Mouse (Mus musculus) layer of hippocampus, postnatal 25 days (tissue): ENCODE results near the gene Prrc2c. TPM values are rescaled to one million over a fixed set of nuclear protein-coding genes. Genes with fewer than 3 reads are reported as not detected.
"Not testable (repeated sequence)": the region's sequence is repeated elsewhere in the genome, so short reads cannot be mapped to it uniquely, and the experiment has no call there.

Source experiments
- DNase-seq, 2 experiments: peaks; one replicate each; pipeline ENCODE4 v3.0.0; 2022; ENCODE audit warnings: mixed read lengths in 2 of 2, low spot score in 1 of 2; ENCODE audit errors: extremely low spot score in 1 of 2
- total RNA-seq, 2 experiments: library from RNA; stranded (reverse); gene quantifications; 2 replicates each; pipeline ENCODE4 v1.2.3; 2021

The Prrc2c gene
- total RNA-seq, 2 experiments from 2014 or later, result 159 to 199 TPM

- no peak for DNase-seq
Measured at GRCm38 (mm10) chr1:162697866-162698265, 42.5 kb downstream of the Prrc2c start.

- no peak for DNase-seq
Measured at GRCm38 (mm10) chr1:162693721-162694120, 46.6 kb downstream of the Prrc2c start.

GRCm38 (mm10) chr1:162665486-162666174, 74.7 kb downstream of the Prrc2c start:
- DNase-seq, result no peak

GRCm38 (mm10) chr1:162664826-162665475, 75.4 kb downstream of the Prrc2c start:
- peak; percentile 40 to 67 for DNase-seq

- DNase-seq, result no peak
Measured at GRCm38 (mm10) chr1:162660276-162660860, 80.0 kb downstream of the Prrc2c start.

DNA sequence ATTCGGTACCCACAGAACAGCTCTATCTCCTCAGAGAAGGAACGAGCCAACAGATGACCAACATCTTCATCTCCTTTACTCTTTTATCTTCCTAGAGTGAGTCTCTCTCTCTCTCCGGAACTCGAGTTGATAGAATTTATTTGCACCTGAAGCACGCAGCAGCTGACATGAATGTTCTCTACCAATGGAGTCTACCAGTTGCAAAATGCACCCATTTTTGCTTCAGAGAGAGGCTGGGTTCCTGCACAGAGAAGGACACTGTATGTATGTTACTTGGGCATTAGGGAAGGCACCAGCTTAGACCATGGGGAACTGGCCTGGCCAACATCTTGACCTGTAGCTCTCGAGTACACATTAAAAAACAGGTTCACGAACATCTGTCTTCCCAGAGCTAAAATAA, 82.2 kb downstream of the Prrc2c start, which contains the start of gene Myocos:
Gene Myocos (minus strand): TSS at position 101 of the 400 bp plus-strand sequence.
- DNase-seq, result no peak

DNA sequence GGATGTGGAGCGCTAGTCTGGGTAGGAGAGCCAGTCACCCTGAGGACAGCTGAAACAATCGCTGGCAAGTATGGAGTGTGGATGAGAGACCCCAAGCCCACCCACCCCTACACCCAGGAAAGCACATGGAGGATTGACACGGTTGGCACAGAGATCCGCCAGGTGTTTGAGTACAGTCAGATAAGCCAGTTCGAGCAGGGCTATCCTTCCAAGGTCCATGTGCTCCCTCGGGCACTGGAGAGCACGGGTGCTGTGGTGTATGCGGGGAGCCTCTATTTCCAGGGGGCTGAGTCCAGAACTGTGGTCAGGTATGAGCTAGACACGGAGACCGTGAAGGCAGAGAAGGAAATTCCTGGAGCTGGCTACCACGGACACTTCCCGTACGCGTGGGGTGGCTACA, 91.9 kb downstream of the Prrc2c start:
- no peak for DNase-seq

GRCm38 (mm10) chr1:162646083-162646686, 94.2 kb downstream of the Prrc2c start:
- no peak for DNase-seq

DNA sequence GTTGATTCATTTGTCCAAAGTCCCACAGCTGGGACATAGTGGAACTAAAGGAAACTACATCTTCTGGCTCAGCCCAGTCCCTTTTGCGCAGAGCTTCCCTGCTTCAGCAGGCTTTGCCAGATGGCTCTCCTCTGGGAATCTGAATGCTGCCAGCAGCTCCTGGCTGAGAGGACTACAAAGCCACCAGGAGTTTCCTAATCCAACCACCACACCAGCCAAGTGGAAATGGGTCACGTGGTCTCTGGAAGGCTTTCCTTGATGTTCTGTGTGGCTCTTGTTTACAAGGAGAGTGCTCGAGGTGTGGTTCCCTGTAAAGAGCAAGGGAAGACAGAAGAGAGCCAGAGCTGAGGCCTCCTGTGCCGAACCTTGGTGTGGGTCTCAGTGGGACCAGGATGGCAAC, 96.6 kb downstream of the Prrc2c start:
- peak; percentile 33 for DNase-seq

GRCm38 (mm10) chr1:162642591-162642990, 97.8 kb downstream of the Prrc2c start:
- no peak for DNase-seq

GRCm38 (mm10) chr1:162639861-162640260, 100.5 kb downstream of the Prrc2c start:
- no peak for DNase-seq

GRCm38 (mm10) chr1:162639051-162639750, 101.2 kb downstream of the Prrc2c start, which contains the start of gene Myoc:
Gene Myoc, plus strand, starts transcription at chr1:162639155.
- DNase-seq, result no peak

GRCm38 (mm10) chr1:162638535-162638934, 101.8 kb downstream of the Prrc2c start:
- no peak for DNase-seq

DNA sequence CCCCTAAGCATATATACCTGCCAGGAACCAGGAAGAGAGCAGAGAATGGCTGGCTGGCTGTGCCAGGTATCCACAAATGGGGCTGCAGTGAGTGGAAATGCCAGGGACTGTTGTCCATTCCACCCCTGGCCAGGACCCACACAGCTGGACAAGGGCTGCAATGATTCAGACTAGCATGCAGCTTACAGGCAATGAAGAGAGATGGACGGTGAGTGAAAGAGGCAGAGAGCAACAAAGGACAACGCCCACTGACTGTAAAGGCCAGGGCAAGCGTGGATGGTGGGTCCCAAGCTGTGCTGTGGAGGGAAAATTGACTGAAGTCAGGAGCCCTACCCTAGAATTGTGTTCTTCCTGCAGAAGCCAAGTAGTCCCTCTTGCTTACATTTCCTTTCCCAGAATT, 103.8 kb downstream of the Prrc2c start:
- no peak for DNase-seq

DNA sequence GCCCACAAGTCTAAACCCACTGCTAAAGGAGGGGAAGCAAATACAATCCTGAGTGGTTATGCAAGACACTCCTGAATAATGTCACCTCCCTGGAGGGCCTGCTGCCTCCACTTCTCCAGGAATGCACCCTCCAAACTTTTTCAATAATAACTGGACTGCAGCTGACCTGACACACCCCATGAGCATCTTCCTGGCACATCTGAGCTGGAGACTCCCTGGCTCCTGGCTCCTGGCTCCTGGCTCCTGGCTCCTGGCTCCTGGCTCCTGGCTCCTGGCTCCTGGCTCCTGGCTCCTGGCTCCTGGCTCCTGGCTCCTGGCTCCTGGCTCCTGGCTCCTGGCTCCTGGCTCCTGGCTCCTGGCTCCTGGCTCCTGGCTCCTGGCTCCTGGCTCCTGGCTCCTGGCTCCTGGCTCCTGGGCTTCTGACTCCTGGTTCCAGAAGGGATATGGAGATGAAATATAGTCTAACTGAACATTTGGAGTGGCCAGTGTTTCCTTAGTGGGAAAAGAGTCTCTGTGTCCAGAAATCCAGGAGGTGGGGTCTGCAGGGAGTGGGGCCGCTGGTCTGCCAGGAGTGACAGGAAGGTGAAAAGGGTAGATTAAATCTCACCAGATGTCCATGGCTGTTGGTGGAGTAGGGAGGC, 104.9 kb downstream of the Prrc2c start:
- DNase-seq, result not testable (repeated sequence)

DNA sequence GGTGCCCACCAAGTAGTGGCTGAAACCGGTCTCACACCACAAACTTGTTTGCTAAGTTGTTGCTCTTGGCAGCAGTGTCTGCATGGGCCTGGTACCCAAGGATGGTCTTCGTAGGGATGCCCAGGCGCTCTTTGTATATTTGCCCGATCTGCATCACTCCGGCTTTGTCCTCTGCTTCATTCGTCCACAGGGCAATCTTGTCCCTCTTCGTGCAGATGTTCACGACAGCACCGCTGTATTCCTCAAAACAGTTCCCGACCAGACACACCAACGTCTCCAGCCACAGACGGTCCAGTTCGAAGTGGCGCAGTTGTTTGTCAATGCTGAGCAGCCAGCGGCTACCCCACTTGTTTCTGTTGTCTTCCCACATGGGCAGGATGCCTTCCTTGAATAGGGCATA, 112.0 kb downstream of the Prrc2c start:
- not testable (repeated sequence) for DNase-seq

DNA sequence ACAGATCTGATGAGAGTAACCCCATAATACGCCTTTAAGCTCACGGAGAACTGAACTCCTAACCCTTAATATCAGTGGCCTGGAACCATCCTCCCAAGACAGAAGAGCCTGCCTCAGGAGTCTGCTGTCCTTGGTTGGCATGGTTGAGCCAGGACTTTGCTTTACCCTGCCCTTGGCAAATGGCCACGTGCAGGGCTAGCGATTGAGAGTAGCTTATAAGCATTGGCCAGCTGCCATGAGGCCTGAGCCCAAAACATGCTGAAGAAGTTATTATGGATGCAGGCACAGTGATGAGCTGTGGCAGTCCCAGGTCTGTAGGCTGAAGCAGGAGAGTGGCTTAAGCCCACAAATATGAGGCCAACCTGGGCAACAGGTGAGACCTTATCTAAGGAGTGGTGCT, 112.5 kb downstream of the Prrc2c start:
- DNase-seq, result not testable (repeated sequence)

DNA sequence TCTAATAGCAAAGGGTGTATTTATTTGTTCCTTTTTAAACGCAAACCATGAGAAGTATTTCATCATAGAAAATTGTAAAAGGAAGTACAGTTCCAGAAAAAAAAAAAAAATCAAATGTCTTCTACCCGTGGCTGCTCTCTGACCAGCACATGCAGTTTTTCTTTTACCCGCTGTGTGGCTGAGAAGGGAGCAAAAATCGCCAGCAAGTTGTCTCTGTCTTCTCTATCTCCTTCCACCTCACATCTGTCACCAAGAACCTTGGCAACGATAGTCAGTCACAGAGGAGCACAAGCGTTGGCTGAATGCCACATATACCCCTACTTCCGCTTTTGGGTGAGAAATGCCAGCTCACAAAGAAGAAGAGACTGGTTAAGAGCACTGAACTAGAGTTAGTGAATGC, 115.1 kb downstream of the Prrc2c start:
- DNase-seq, result no peak

DNA sequence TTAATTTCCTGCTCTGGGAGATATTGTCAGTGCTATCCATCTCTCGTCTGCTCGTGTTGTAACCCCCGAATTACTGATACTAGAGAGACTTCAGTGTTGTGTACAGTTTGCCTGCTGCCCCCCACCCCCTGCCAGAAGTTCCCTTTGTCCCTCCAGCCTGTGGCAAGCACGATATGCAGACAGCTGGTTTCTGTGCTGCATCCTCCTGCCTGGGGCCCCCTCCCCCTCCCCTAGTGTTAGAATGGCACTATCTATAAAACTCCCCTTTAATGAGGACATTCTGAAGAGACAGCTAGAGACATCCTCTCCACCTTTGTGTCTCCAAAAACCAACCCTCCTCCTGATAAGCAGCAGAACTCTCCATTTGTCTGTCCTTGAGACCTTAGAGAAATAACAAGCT, 116.5 kb downstream of the Prrc2c start:
- DNase-seq, result no peak
